Mouse (Mus musculus) lung, adult 2 months (tissue): ENCODE data around the gene Sct. TPM values are rescaled to one million over a fixed set of nuclear protein-coding genes. Genes with fewer than 3 reads are reported as not detected.

ENCODE experiments used
- DNase-seq: peaks from one replicate; pipeline ENCODE4 v3.0.0; 2022
- H3K4me1 ChIP-seq: fragments of 200-500 bp; 2 replicates; pipeline ENCODE4 v1.6.1; 2011; ENCODE audit warnings: low read length; ENCODE audit not compliant: control insufficient read depth, insufficient read depth
- H3K4me3 ChIP-seq: fragments of 200-500 bp; replicated peaks from 2 replicates; pipeline ENCODE3; 2011; ENCODE audit warnings: low read depth, mild to moderate bottlenecking, control low read depth, low read length; ENCODE audit errors: extremely low read depth
- CTCF ChIP-seq: fragments of 200-500 bp; IDR thresholded peaks from 2 replicates; pipeline ENCODE4 v1.5.1; 2011; ENCODE audit warnings: mild to moderate bottlenecking, low read length, control low read depth; ENCODE audit not compliant: insufficient read depth
- POLR2A ChIP-seq: fragments of 200-500 bp; IDR thresholded peaks from 2 replicates; pipeline ENCODE4 v1.6.1; 2011; ENCODE audit warnings: low read depth, mild to moderate bottlenecking, control low read depth, low read length, borderline replicate concordance; ENCODE audit errors: extremely low read depth
- WGBS: fragments of 180-500 bp; shearing (Covaris S2); methylation state at CpG from one replicate; pipeline ENCODE4 v1.1.7; 2018; 5-methylcytosine and 5-hydroxymethylcytosine counted together
- polyA plus RNA-seq: library from polyadenylated mRNA; depleted of rRNA; stranded (reverse); fragments of >200 nt; gene quantifications from 2 replicates; pipeline ENCODE4 v1.2.3, GENCODE M21; 2012

Gene Sct
- polyA plus RNA-seq, 1 experiment, result not detected

DNA sequence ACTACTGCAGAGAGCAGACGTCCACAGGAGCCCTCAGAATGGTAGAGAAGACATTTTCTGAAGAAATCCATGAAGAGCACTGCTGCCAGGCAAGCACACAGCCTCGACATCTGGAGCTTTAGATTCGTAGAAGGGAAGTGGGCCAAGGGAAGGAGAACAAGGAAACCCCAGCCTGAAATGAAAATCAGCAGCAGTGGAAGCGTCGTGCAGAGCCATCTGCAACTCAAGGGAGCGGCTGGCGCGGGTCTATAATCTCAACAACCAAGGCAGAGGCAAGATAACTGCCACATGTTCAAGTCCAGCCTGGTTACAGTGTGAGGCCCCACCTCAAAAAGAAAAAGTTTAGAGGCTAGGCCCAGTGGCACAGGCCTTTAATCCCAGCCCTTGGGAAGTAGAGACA, 36.1 kb upstream of the Sct start:
- Histone ChIP-seq H3K4me3 (no peak overlapping the region), H3K4me1 (no peaks in the 10 kb centered on the region)
- no peak for TF ChIP-seq POLR2A
- TF ChIP-seq CTCF, result no peak
- DNase-seq, result no peak
- WGBS, result 83% methylated on average over 8 of the region's 8 CpGs

DNA sequence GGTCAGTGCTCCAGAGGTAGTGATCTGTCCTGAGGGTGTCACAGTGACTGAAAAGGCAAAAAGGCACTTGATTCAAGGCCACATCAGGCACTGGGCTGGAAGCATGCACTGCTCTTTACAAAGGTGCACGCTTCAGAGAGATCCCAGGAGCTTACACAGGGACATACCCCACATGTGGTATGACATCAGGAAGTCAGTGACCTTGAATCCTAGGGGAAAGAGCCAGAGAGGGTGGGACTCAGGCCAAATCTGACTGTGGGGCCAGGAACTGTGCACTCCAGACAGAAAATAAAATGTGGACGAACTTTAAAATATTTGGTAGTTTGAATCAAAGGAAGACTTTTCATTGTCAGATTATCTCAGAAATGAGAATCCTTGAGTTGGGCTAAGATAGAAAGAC, 35.5 kb upstream of the Sct start:
- Histone ChIP-seq H3K4me3 (no peak overlapping the region), H3K4me1 (no peaks in the 10 kb centered on the region)
- TF ChIP-seq CTCF, result no peak
- TF ChIP-seq POLR2A, result no peak
- WGBS, result 84% methylated on average over 2 of the region's 2 CpGs
- no peak for DNase-seq

DNA sequence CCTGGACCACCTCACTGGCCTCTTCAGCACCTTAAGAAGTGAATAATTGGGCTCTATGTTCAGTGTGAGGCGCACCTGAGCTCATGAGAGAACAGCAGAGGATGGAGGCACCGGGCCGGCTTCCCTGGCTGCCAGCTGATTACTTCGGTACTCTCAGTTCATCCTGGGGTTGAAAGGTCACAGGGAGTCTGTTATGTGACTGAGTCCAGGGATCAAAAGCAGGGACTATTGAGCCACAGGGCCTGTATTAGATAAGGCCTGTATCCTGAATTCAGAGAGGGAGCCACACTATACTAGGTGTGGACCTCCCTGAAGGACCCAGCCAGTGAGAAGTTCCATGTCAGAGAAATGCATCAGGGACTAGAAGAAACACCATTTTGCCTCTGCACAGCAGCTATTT, 25.6 kb upstream of the Sct start:
- WGBS, result 85% methylated on average over 4 of the region's 4 CpGs
- no peak for DNase-seq
- H3K4me1 ChIP-seq, result no peaks in the 10 kb centered on the region
- no peak for TF ChIP-seq CTCF
- no peak for TF ChIP-seq POLR2A
- H3K4me3 ChIP-seq, result no peak overlapping the region

DNA sequence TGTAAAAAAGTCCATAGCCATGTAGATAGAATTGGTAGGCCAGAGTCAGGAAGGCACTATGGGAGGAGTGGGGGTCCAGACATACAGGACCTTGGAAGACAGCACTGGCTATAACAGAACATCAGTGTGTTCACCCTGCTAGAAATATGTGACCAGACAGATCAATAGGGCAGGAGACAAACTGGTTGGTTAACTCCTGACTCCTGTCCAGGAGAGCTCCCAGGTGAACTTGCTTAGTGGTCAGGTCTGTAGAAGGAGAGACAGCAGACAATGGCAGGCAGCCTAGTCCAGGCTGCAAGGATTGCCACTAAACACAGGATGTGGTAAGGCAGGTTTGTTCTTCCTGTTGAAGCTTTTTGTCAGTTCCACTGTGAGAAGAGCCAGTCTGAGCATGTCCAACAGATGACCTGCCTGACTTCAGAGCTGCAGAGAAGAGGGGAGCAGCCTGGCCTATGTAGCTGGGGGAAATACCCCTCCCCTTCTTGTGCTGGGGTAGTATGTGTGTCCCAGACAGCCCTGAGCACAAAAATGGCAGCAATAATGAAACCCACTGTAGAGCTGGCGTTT, 23.9 kb upstream of the Sct start:
- DNase-seq, result no peak
- Histone ChIP-seq H3K4me3 (no peak overlapping the region), H3K4me1 (no peaks in the 10 kb centered on the region)
- 87% methylated on average over 1 of the region's 1 CpGs for WGBS
- TF ChIP-seq CTCF (no peak), POLR2A (no peak)

DNA sequence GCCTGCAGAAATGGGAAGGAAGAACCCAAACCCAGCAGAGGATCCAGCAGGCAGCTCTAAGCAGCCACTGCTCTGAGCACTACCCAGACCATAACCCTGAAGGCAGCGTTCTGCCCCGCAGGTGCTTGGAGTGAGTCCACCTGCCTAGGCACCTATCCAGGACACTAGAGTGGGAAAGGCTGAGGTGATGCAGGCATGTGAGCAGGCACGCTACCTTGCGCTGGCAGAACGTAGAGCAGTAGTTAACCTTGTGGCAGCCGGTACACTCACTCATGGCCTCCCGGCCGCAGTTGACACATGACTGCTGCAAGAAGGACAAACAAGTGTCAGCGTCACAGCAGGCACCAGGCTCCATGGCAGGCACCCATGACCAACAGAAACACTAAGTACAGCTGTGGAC, 22.5 kb upstream of the Sct start:
- Histone ChIP-seq H3K4me1 (no peaks in the 10 kb centered on the region), H3K4me3 (no peak overlapping the region)
- DNase-seq, result no peak
- WGBS, result 93% methylated on average over 9 of the region's 9 CpGs
- TF ChIP-seq POLR2A (no peak), CTCF (no peak)

DNA sequence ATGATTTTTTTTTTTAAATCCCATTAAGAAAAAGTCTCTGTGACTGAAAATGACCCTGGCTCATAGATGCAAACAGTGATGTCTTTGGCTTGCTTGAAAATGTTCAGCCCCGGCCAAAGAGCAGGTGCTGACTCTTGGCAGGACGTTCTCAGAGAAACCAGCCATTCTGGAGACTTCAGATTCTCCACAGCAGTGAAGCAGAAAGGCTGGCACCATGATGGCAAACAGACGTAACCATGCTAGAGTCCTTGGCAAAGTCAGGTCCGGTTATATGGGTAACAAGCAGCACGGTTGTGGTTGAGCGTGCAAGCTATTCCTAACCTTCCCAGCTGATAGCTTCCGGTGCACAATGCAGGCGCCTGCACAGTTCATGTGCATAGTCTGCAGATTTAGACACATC, 20.2 kb upstream of the Sct start:
- H3K4me1 ChIP-seq, result peaks cover 6% of the 10 kb centered on the region
- 95% methylated on average over 8 of the region's 8 CpGs for WGBS
- DNase-seq, result no peak
- H3K4me3 ChIP-seq, result no peak overlapping the region
- TF ChIP-seq POLR2A (no peak), CTCF (no peak)

DNA sequence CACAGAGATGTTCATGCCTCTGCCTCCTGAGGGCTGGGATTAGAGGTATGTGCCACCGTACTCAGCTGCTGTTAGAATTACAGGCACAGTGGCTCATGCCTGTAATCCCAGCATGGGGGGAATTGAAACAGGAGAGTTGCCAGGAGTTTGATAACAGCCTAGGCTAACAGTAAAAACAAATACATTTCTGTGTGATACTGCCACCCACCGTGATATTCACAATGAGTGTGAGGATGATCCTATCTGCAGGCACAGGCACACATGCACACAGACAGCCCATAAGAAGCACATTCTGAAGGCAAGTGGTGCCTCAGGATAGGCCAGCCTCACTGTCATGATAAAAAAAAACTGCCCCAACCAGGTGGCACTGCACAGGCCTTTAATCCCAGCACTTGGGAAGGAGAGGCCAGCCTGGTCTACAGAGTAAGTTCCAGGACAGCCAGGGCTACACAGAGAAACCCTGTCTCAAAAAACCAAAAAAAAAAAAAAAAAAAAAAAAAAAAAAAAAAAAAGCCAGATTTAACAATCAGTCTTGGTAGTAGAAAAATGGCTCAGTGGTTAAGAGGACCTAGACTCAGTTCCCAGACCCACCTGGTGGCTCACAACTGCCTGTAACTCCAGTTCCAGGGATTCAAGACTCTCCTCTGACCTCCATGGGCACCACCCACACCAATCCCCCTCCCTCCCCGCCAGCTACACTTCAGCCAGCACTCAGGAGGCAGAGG, 19.2 kb upstream of the Sct start:
- peaks cover 12% of the 10 kb centered on the region for H3K4me1 ChIP-seq
- DNase-seq, result no peak
- no peak for TF ChIP-seq CTCF
- no peak for TF ChIP-seq POLR2A
- 73% methylated on average over 3 of the region's 3 CpGs for WGBS
- no peak overlapping the region for H3K4me3 ChIP-seq

DNA sequence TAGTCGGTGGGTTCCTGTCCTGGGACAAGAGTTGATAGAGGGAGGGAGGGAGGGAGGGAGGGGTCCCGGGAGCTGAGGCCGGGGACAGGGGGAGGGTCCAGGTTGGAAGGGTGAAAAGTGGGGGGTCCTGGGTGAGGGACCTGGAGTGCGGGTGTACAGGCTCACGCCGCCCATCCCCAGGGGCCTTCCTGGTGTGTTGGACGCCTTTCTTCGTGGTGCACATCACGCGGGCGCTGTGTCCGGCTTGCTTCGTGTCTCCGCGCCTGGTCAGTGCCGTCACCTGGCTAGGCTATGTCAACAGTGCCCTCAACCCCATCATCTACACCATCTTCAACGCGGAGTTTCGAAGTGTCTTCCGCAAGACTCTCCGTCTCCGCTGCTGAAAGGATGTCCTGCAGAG, 15.5 kb upstream of the Sct start:
- TF ChIP-seq POLR2A (no peak), CTCF (no peak)
- Histone ChIP-seq H3K4me3 (no peak overlapping the region), H3K4me1 (peaks cover 15% of the 10 kb centered on the region)
- no peak for DNase-seq
- 10% methylated on average over 22 of the region's 22 CpGs for whole genome bisulfite sequencing

DNA sequence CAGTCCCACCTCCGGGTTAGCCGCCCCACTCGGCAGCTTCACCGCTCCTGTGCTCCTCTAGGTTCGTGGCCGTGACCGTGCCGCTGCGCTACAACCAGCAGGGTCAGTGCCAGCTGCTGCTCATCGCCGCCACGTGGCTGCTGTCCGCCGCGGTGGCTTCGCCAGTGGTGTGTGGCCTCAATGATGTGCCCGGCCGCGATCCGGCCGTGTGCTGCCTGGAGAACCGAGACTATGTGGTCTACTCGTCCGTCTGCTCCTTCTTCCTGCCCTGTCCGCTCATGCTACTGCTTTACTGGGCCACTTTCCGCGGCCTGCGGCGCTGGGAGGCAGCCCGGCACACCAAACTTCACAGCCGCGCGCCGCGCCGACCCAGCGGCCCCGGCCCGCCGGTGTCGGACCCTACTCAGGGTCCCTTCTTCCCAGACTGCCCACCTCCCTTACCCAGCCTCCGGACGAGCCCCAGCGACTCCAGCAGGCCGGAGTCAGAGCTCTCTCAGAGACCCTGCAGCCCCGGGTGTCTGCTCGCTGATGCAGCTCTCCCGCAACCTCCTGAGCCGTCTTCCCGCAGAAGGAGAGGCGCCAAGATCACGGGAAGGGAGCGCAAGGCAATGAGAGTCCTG, 15.0 kb upstream of the Sct start:
- H3K4me3 ChIP-seq, result peak overlapping the region; percentile 26
- H3K4me1 ChIP-seq, result peaks cover 15% of the 10 kb centered on the region
- TF ChIP-seq CTCF, result no peak
- TF ChIP-seq POLR2A, result no peak
- WGBS, result 2% methylated on average over 53 of the region's 53 CpGs
- DNase-seq, result peak; percentile 19
